Mouse (Mus musculus) ES-Bruce4 (cell line): ENCODE measurements around the gene D630045J12Rik. TPM values are rescaled to one million over a fixed set of nuclear protein-coding genes. Genes with fewer than 3 reads are reported as not detected.

Experiments
- H3K27ac ChIP-seq: 2 replicates; pipeline ENCODE4 v1.5.1; 2012; ENCODE audit warnings: low read length, inconsistent platforms; ENCODE audit not compliant: insufficient read depth
- H3K27me3 ChIP-seq: 2 replicates; pipeline ENCODE4 v1.6.1; 2012; ENCODE audit warnings: mild to moderate bottlenecking, low read length, inconsistent platforms; ENCODE audit not compliant: control insufficient read depth, poor library complexity, insufficient read depth, severe bottlenecking
- H3K36me3 ChIP-seq: 2 replicates; pipeline ENCODE4 v1.6.1; 2012; ENCODE audit warnings: inconsistent platforms, mild to moderate bottlenecking, low read length, moderate library complexity; ENCODE audit not compliant: control insufficient read depth, poor library complexity, insufficient read depth, severe bottlenecking
- H3K4me1 ChIP-seq: one replicate; pipeline ENCODE4 v1.8.1; 2011; ENCODE audit warnings: low read length; ENCODE audit not compliant: control insufficient read depth, insufficient read depth
- H3K4me3 ChIP-seq: 2 replicates; pipeline ENCODE4 v1.5.1; 2011; ENCODE audit warnings: low read depth, mild to moderate bottlenecking, low read length
- H3K9ac ChIP-seq: 2 replicates; pipeline ENCODE4 v1.6.1; 2012; ENCODE audit warnings: low read depth, mild to moderate bottlenecking, inconsistent platforms; ENCODE audit not compliant: poor library complexity, severe bottlenecking
- H3K9me3 ChIP-seq: replicated peaks from 2 replicates; pipeline ENCODE4 v1.6.1; 2012; ENCODE audit warnings: mild to moderate bottlenecking, low read length, inconsistent platforms; ENCODE audit not compliant: control insufficient read depth, poor library complexity, insufficient read depth, severe bottlenecking
- CTCF ChIP-seq: IDR thresholded peaks from one replicate; pipeline ENCODE4 v1.8.1; 2011; ENCODE audit warnings: low read depth, low read length
- EP300 ChIP-seq: IDR thresholded peaks from 2 replicates; pipeline ENCODE4 v1.6.1; 2011; ENCODE audit warnings: low read depth, low read length; ENCODE audit not compliant: insufficient read depth
- POLR2A ChIP-seq: IDR thresholded peaks from one replicate; pipeline ENCODE4 v1.8.1; 2011; ENCODE audit warnings: low read length; ENCODE audit not compliant: insufficient read depth
- polyA plus RNA-seq: library from polyadenylated mRNA; stranded (reverse); fragments of >200 nt; gene quantifications from 2 replicates; pipeline ENCODE4 v1.2.4, GENCODE M21; 2011; ENCODE audit warnings: low read depth; ENCODE audit not compliant: missing spikeins, insufficient read depth, insufficient read length

D630045J12Rik gene
- polyA plus RNA-seq = 8.3 and 10.8 TPM in 2 replicates

DNA sequence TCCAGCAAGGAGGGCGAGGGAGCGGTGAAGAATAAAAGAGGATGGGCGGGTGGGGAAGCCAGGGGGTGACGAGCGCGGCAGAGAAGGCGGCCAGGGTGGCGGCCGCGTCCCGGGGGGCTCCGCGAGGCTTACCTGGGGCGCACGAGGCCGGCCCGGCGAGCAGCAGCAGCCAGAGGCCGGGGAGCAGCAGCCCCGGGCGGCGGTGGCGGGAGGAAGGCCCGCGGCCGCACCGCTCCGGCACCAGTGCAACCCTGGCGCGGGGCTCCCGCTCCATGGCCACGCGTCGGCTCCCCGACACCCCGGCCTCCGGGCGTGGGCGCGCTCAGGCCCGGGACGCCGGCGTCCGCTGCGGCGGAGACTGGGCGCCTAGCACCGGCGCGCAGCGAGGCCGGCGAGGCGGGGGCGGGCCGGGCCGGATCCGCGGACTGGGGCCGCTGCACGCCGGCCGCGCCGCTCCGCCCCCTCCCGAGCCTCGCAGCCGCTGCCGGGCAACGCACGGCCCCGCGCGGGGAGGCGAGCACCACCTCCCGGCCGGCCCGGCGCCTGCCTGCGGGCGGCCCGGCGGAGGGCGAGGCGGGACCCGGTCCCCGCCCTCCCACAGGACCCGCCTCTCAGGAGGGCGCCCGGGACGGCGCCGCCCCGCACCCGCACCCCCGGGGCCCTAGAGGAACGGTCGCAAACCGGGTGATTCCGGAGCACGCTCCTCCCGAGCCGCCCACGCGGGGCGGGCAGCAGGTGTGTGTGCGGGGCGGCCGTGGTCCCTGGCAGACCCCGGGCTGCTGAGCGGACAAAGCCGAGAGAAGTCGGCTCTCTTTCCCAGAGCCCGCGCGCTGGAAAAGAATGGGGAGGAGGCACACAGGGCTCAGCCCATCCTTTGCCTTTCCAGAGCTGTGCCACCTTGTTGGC, at the start of gene D630045J12Rik:
D630045J12Rik (minus strand) TSS at position 274 of the 906 bp plus-strand sequence.
- Histone ChIP-seq H3K4me1 (no peaks in the 10 kb centered on the region), H3K9ac (peak within 1 kb of the TSS; percentile 98), H3K9me3 (no peaks in the 10 kb centered on the region), H3K36me3 (no peaks in the 10 kb centered on the region), H3K27me3 (peaks cover 1% of the 10 kb centered on the region), H3K27ac (no peak within 1 kb of the TSS), H3K4me3 (peak within 1 kb of the TSS; percentile 88)
- TF ChIP-seq POLR2A (no peak), CTCF (peak; percentile 9), EP300 (no peak)

DNA sequence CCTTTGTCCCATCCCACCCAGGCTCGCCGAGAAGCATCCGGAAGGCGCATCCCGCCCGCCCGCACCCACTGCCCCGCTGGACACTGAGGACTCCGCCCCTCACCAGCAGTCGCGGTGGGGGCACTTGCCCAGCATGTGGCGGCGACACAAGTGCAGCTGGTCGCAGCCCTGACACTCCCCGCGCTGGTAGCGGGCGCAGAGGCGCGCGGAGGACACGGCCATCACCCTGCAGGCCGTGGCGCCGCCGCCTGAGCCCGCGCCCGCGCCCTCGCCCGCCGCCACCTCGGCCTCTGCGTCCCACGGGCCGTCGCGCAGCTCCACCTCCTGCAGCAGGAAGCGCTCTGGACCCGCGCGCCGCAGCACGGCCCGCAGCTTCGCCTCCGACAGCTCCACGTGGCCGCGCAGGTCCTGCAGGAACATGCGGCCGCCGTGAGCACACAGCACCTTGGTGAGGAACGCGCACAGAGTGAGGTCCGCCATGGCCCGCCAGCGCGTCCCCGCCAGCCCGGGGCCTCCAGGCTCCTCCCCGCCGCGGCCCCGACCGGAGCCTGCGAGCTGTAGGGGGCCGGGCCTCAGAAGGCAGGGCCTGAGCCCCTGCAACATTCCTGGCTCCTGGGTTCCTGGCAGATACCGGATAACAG, 45.1 kb upstream of the D630045J12Rik start, which contains the start of gene Zc3hav1l:
Zc3hav1l (minus strand) TSS at position 499 of the 641 bp plus-strand sequence.
- TF ChIP-seq EP300 (no peak), POLR2A (no peak), CTCF (no peak)
- no peaks in the 10 kb centered on the region; the same call in 1 of the 2 replicates for H3K9me3 ChIP-seq

DNA sequence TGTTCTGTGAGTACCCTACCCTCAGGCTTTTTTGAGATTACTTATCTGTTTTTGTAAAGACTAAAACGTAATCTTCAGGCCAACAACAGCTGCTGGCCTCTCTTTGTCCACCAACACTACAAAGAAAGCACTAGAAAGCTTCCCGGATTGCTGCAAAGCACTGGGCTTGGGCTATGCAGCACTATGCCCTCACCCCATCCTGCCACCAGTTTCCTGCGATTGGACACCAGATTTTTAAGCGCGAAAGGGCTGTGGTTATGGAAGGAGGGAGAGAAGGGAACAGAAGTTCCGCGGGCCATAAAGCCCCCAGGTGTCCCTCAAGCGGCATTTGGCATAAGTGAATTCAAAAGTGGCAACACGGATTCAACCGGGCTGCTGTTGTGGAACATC, 44.4 kb upstream of the D630045J12Rik start:
- H3K9me3 ChIP-seq = peaks cover 2% of the 10 kb centered on the region; the same call in 1 of the 2 replicates
- H3K36me3 ChIP-seq = peaks cover 7% of the 10 kb centered on the region; the same call in 1 of the 2 replicates
- peak overlapping the region; percentile 72 for H3K9ac ChIP-seq
- H3K4me1 ChIP-seq = peaks cover 1% of the 10 kb centered on the region
- peak overlapping the region; percentile 90 for H3K4me3 ChIP-seq
- H3K27me3 ChIP-seq = 0 out of 2 replicates have a peak, but pooled peaks cover 2% of the 10 kb centered on the region
- no peak overlapping the region for H3K27ac ChIP-seq
- TF ChIP-seq POLR2A = no peak
- TF ChIP-seq EP300 = no peak
- no peak for TF ChIP-seq CTCF

More for the DNA sequence above, 45.1 kb upstream of the D630045J12Rik start, which contains the start of gene Zc3hav1l:
- Histone ChIP-seq H3K27ac (0 out of 2 replicates have a peak within 1 kb of the TSS, but pooled peaks have one; percentile 3), H3K4me3 (peak within 1 kb of the TSS; percentile 90), H3K4me1 (peaks cover 1% of the 10 kb centered on the region), H3K9ac (peak within 1 kb of the TSS; percentile 72), H3K36me3 (peaks cover 7% of the 10 kb centered on the region; the same call in 1 of the 2 replicates), H3K27me3 (0 out of 2 replicates have a peak, but pooled peaks cover 2% of the 10 kb centered on the region)

DNA sequence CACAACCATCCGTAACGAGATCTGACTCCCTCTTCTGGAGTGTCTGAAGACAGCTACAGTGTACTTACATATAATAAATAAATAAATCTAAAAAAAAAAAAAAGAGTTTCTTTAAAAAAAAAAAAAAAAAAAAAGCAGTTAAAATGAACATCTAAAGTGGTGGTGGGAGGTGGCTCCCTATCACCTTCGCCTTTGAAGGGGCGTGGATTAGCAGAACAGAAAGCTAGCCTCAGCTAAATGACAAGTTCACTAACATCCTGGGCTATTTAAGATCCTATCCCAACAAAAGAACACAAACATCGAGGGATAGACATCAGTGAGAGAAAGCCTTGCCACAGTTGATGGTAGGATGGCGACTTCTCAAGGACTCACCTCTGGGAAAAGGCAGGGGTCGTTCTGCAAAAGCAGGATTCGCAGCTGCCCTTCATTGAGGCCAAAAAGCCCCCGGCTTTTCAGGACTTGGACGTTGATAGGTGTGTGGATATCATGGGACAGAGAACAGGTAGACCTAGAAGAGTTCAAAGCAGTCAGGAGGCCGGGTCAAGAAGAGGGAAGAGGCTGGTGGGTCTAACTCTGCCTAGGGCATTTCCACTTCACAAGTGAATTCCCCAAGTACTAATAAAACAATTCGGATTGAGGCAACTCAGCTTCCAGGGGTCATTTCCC, 43.9 kb upstream of the D630045J12Rik start:
- no peak overlapping the region for H3K27ac ChIP-seq
- TF ChIP-seq POLR2A (no peak), CTCF (no peak), EP300 (no peak)

DNA sequence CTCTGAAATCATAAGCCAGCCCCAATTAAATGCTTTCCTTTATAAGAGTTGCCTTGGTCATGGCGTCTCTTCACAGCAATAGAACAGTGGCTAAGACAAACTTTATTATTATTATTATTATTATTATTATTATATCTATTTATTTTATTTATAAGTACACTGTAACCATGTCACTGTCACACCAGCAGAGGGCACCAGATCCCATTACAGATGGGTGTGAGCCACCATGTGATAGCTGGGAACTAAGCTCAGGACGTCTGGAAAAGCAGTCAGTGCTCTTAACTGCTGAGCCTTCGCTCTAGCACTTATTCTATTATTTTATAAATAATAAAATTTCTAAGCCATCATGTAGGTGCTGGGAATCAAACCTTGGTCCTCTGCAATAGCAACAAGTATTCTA, 39.9 kb upstream of the D630045J12Rik start:
- Histone ChIP-seq H3K27me3 (0 out of 2 replicates have a peak, but pooled peaks cover 2% of the 10 kb centered on the region), H3K36me3 (peaks cover 7% of the 10 kb centered on the region; the same call in 1 of the 2 replicates), H3K4me1 (peaks cover 1% of the 10 kb centered on the region), H3K4me3 (no peak overlapping the region), H3K9ac (no peak overlapping the region), H3K27ac (no peak overlapping the region), H3K9me3 (peaks cover 2% of the 10 kb centered on the region; the same call in 1 of the 2 replicates)
- no peak for TF ChIP-seq CTCF
- TF ChIP-seq EP300 = no peak
- no peak for TF ChIP-seq POLR2A

More for the DNA sequence above, 43.9 kb upstream of the D630045J12Rik start:
- H3K9ac ChIP-seq = peak overlapping the region; percentile 72; the same call in 1 of the 2 replicates
- H3K4me1 ChIP-seq = peaks cover 1% of the 10 kb centered on the region
- 0 out of 2 replicates have a peak, but pooled peaks cover 2% of the 10 kb centered on the region for H3K27me3 ChIP-seq
- H3K4me3 ChIP-seq = no peak overlapping the region
- peaks cover 7% of the 10 kb centered on the region; the same call in 1 of the 2 replicates for H3K36me3 ChIP-seq
- peaks cover 2% of the 10 kb centered on the region; the same call in 1 of the 2 replicates for H3K9me3 ChIP-seq
